In genomic region chr6:120614526-120614925, GRCm38 (mm10) we compare ENCODE assay signal across 18 mouse cellular contexts. TPM values are rescaled to one million over a fixed set of nuclear protein-coding genes. Genes with fewer than 3 reads are reported as not detected.
DNase-seq lines count a peak whose midpoint lies in the region; ATAC-seq and TF ChIP-seq lines count a peak whose summit lies in the region.
"Had no signal": no experiment of that assay in that cellular context is flagged by ENCODE, and none has a peak within 500 bp of the region (broad histone marks: within the 10 kb centered on the region; RNA-seq: fewer than 3 reads in every experiment).

No protein-coding gene starts in this region.

- WGBS in kidney, adult 2 months: 63% methylated on average over 3 of the region's 3 CpGs
- WGBS in liver, embryonic 15.5 days (ENCODE audit: insufficient replicate concordance): 73% methylated on average over 3 of the region's 3 CpGs
- 87% methylated on average over 3 of the region's 3 CpGs for WGBS in liver, postnatal 0 days (ENCODE audit: insufficient replicate concordance)

- H3K4me3 ChIP-seq in kidney, adult 2 months (ENCODE audit: insufficient read depth, low read depth, low read length): no peak overlapping the region
- H3K4me3 ChIP-seq in liver, embryonic 15.5 days (replicated peaks): no peak overlapping the region
- H3K4me3 ChIP-seq in liver, postnatal 0 days (ENCODE audit: low read depth, low read length): no peak overlapping the region
- H3K4me3 ChIP-seq: embryonic facial prominence, embryonic 12.5 days; forebrain, embryonic 15.5 days; heart, embryonic 10.5 days had no signal

- no peak for TF ChIP-seq CTCF in kidney, adult 2 months (conservative IDR thresholded peaks at IDR 0.05; ENCODE audit: insufficient read depth, insufficient read length, low read depth, low read length)
- no peak for TF ChIP-seq CTCF in liver, postnatal 0 days (IDR thresholded peaks at IDR 0.05; ENCODE audit: low read depth)

- H3K4me2 ChIP-seq in liver, embryonic 15.5 days: no peak overlapping the region
- no peak overlapping the region for H3K4me2 ChIP-seq in liver, postnatal 0 days (ENCODE audit: low read depth, low read length)
- H3K4me2 ChIP-seq: embryonic facial prominence, embryonic 12.5 days; forebrain, embryonic 15.5 days; hindbrain, embryonic 14.5 days had no signal

- ATAC-seq in liver, embryonic 15.5 days (ENCODE audit: insufficient read depth): no peak
- no peak for ATAC-seq in liver, postnatal 0 days
- ATAC-seq: forebrain, embryonic 15.5 days had no signal

- no peak for TF ChIP-seq POLR2A in kidney, adult 2 months (IDR thresholded peaks at IDR 0.05; ENCODE audit: low read depth, low read length)

- H3K27ac ChIP-seq in kidney, adult 2 months (ENCODE audit: insufficient read depth, low read depth, low read length): no peak overlapping the region
- 0 out of 2 replicates have a peak overlapping the region, but pooled peaks have one; percentile 94 for H3K27ac ChIP-seq in liver, embryonic 15.5 days (replicated peaks)
- no peak overlapping the region for H3K27ac ChIP-seq in liver, postnatal 0 days (ENCODE audit: low read depth)
- H3K27ac ChIP-seq: embryonic facial prominence, embryonic 12.5 days; forebrain, embryonic 15.5 days; heart, embryonic 10.5 days; hindbrain, embryonic 14.5 days had no signal

- no peaks in the 10 kb centered on the region for H3K4me1 ChIP-seq in kidney, adult 2 months (ENCODE audit: control insufficient read depth, insufficient read depth, low read length)
- peaks cover 53% of the 10 kb centered on the region for H3K4me1 ChIP-seq in liver, embryonic 15.5 days (replicated peaks)
- H3K4me1 ChIP-seq in liver, postnatal 0 days (ENCODE audit: insufficient read depth): peaks cover 36% of the 10 kb centered on the region
- H3K4me1 ChIP-seq: embryonic facial prominence, embryonic 12.5 days; forebrain, embryonic 15.5 days had no signal

- no peak overlapping the region for H3K9ac ChIP-seq in liver, embryonic 15.5 days
- H3K9ac ChIP-seq in liver, postnatal 0 days (replicated peaks): no peak overlapping the region
- H3K9ac ChIP-seq: embryonic facial prominence, embryonic 12.5 days; forebrain, embryonic 15.5 days; hindbrain, embryonic 14.5 days had no signal

- H3K9me3 ChIP-seq in liver, embryonic 15.5 days (replicated peaks): no peaks in the 10 kb centered on the region
- H3K9me3 ChIP-seq in liver, postnatal 0 days (ENCODE audit: low read length): no peaks in the 10 kb centered on the region
- H3K9me3 ChIP-seq: embryonic facial prominence, embryonic 12.5 days; forebrain, embryonic 15.5 days; heart, embryonic 10.5 days had no signal

- peak; percentile 81 for DNase-seq in kidney, adult 2 months
- no peak for DNase-seq in kidney, postnatal 4 days
- no peak for DNase-seq in liver, postnatal 0 days
- DNase-seq in kidney, postnatal 25 days: peak; percentile 50 to 73
- no peak for DNase-seq in cerebellum, adult 8-10 months
- DNase-seq: adrenal gland, adult 8-10 months; adrenal gland, postnatal 36 days; cerebellum, adult 2 months; cerebellum, postnatal 14 days; gastrocnemius, postnatal 10 days; heart, adult 18-20 months; heart, postnatal 10 days had no signal

- H3K27me3 ChIP-seq in kidney, adult 2 months (replicated peaks; ENCODE audit: control insufficient read depth, insufficient read depth, low read length): no peaks in the 10 kb centered on the region
- no peaks in the 10 kb centered on the region for H3K27me3 ChIP-seq in liver, embryonic 15.5 days
- no peaks in the 10 kb centered on the region for H3K27me3 ChIP-seq in liver, postnatal 0 days (ENCODE audit: insufficient read depth, low read length)
- H3K27me3 ChIP-seq: CH12.LX; embryonic facial prominence, embryonic 12.5 days; forebrain, embryonic 15.5 days had no signal

- H3K36me3 ChIP-seq in kidney, adult 2 months (ENCODE audit: control insufficient read depth, insufficient read depth, low read length): no peaks in the 10 kb centered on the region
- H3K36me3 ChIP-seq in liver, embryonic 15.5 days (replicated peaks): no peaks in the 10 kb centered on the region
- no peaks in the 10 kb centered on the region for H3K36me3 ChIP-seq in liver, postnatal 0 days (replicated peaks; ENCODE audit: insufficient read depth, low read length)
- H3K36me3 ChIP-seq: embryonic facial prominence, embryonic 12.5 days; forebrain, embryonic 15.5 days; heart, embryonic 10.5 days had no signal

- TF ChIP-seq EP300 in liver, postnatal 0 days (IDR thresholded peaks at IDR 0.05; ENCODE audit: low read depth): no peak

RNA-seq across cellular contexts. Expression of gene Cecr2, which starts 51.6 kb away (rescaled TPM):
- polyA plus RNA-seq in kidney, adult 2 months (2012; rRNA removed): 4.4 and 5.4 TPM in 2 replicates
- 6.6 TPM in 2 replicates for polyA plus RNA-seq in liver, embryonic 15.5 days (2015; fragmentation: Nextera tagmentation; extraction: Ambion mirVana)
- polyA plus RNA-seq in liver, postnatal 0 days (2015; fragmentation: Nextera tagmentation; extraction: Ambion mirVana): 4.7 and 5.0 TPM in 2 replicates

Comparison
In these comparisons a context has a peak if more than half of its experiments do, and no peak if none do; other contexts are left out.
1. DNase-seq: peak in kidney, adult 2 months (single experiment) and kidney, postnatal 25 days (2 of 2); none in kidney, postnatal 4 days (0 of 2), liver, postnatal 0 days (single experiment) and cerebellum, adult 8-10 months (single experiment).